Mouse (Mus musculus): ENCODE results near the gene Vwa2. TPM values are rescaled to one million over a fixed set of nuclear protein-coding genes. Genes with fewer than 3 reads are reported as not detected.

Vwa2 gene
- polyA plus RNA-seq, 1 experiment from 2014 or later = 0.57 TPM

- Histone ChIP-seq H3K27me3 (ENCODE audit: control insufficient read depth, insufficient read depth, low read depth, low read length) (no peaks in the 10 kb centered on the region), H3K27ac (ENCODE audit: low read length) (no peak overlapping the region), H3K36me3 (ENCODE audit: control insufficient read depth, insufficient read depth, low read length) (no peaks in the 10 kb centered on the region), H3K9ac (ENCODE audit: low read depth, low read length) (no peak overlapping the region), H3K4me3 (ENCODE audit: low read depth, low read length) (no peak overlapping the region), H3K4me2 (ENCODE audit: low read length) (no peak overlapping the region), H3K4me1 (ENCODE audit: control insufficient read depth, insufficient read depth, low read length) (no peaks in the 10 kb centered on the region), H3K9me3 (replicated peaks; ENCODE audit: control insufficient read depth, low read length, poor library complexity, severe bottlenecking) (no peaks in the 10 kb centered on the region)
- WGBS = 71% methylated on average over 3 of the region's 3 CpGs
- ATAC-seq = no peak
These were observed 85.6 kb downstream of the Vwa2 start for GRCm38 (mm10) chr19:56959601-56960000.

Other genes starting within 250 kb of the Vwa2 start
- gene Adrb1, start 152.1 kb upstream of the Vwa2 start, polyA plus RNA-seq (2015; fragmentation: Nextera tagmentation; extraction: Ambion mirVana) = 1.0 and 1.3 TPM in 2 replicates
- 22.2 and 27.3 TPM in 2 replicates for gene Ccdc186, start 52.1 kb upstream of the Vwa2 start, polyA plus RNA-seq (2015; fragmentation: Nextera tagmentation; extraction: Ambion mirVana)
- 0.98 and 1.1 TPM in 2 replicates for gene Tdrd1, start 48.0 kb upstream of the Vwa2 start, polyA plus RNA-seq (2015; fragmentation: Nextera tagmentation; extraction: Ambion mirVana)
- gene Afap1l2, start 134.0 kb downstream of the Vwa2 start, polyA plus RNA-seq (2015; fragmentation: Nextera tagmentation; extraction: Ambion mirVana) = 9.5 and 11.7 TPM in 2 replicates

Measured in midbrain, embryonic 16.5 days (tissue).